Mouse (Mus musculus) olfactory bulb, adult 2 months (tissue): ENCODE measurements at regions not wholly inside any gene's neighbourhood (a gene's known extent, or its start where the extent isn't known, plus 50 kb on each side); places are given as distances from the start of the nearest gene placed in this dataset.

ENCODE experiments used
- CTCF ChIP-seq: fragments of 200-500 bp; IDR thresholded peaks from 2 replicates; pipeline ENCODE4 v1.5.1; 2012; ENCODE audit warnings: low read depth, mild to moderate bottlenecking, low read length, moderate library complexity; ENCODE audit not compliant: insufficient read depth
- POLR2A ChIP-seq: fragments of 200-500 bp; IDR thresholded peaks from 2 replicates; pipeline ENCODE4 v1.6.1; 2012; ENCODE audit warnings: mild to moderate bottlenecking, low read depth, low read length, moderate library complexity; ENCODE audit not compliant: insufficient read depth

DNA sequence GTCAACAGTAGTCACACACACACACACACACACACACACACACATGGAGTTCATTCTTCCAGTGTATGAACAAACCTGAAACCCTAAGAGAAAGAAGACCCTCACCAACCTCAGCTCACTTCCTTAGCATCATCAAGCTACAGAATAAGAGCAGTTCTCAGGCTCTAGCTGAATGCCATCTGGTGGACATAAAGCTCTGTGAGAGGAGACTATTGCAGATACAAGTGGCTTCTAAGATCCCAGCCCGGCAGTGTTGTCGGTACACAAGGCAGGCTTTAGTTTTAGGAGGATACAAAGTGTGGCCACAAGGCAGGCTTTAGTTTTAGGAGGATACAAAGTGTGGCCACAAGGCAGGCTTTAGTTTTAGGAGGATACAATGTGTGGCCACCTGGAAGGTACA is 96.3 kb upstream of the Gm6657 start:
- TF ChIP-seq POLR2A = no peak
- TF ChIP-seq CTCF = no peak
